Mouse (Mus musculus) E14TG2a.4 (cell line): ENCODE results near the gene BC003965.
"Not testable (repeated sequence)": the region's sequence is repeated elsewhere in the genome, so short reads cannot be mapped to it uniquely, and the experiment has no call there.

ENCODE experiments used
- H3K27me3 ChIP-seq: 2 replicates; pipeline ENCODE4 v1.6.1; 2014; ENCODE audit warnings: low read length, control low read depth; ENCODE audit not compliant: insufficient read depth
- H3K36me3 ChIP-seq: 2 replicates; pipeline ENCODE4 v1.6.1; 2014; ENCODE audit warnings: low read length, control low read depth; ENCODE audit not compliant: insufficient read depth
- H3K4me1 ChIP-seq: replicated peaks from 2 replicates; pipeline ENCODE4 v1.6.1; 2014; ENCODE audit warnings: low read depth, low read length, control low read depth
- H3K4me3 ChIP-seq: replicated peaks from 2 replicates; pipeline ENCODE4 v1.5.1; 2014; ENCODE audit warnings: mild to moderate bottlenecking, low read length
- H3K9me3 ChIP-seq: 2 replicates; pipeline ENCODE4 v1.6.1; 2014; ENCODE audit warnings: low read length, control low read depth
- CTCF ChIP-seq: conservative IDR thresholded peaks from 2 replicates; pipeline ENCODE4 v1.5.1; 2014; ENCODE audit warnings: low read length
- NANOG ChIP-seq: IDR thresholded peaks from 2 replicates; pipeline ENCODE4 v1.6.1; 2014; ENCODE audit warnings: borderline replicate concordance, low read length, mixed read lengths
- POU5F1 ChIP-seq: IDR thresholded peaks from 2 replicates; pipeline ENCODE4 v1.6.1; 2014; ENCODE audit warnings: low read length, borderline replicate concordance

The BC003965 gene

GRCm38 (mm10) chr17:25222951-25223601, 38.7 kb downstream of the BC003965 start:
- Histone ChIP-seq H3K9me3 (no peaks in the 10 kb centered on the region), H3K27me3 (no peaks in the 10 kb centered on the region), H3K36me3 (peaks cover 73% of the 10 kb centered on the region), H3K4me1 (peaks cover 32% of the 10 kb centered on the region), H3K4me3 (peak overlapping the region; percentile 73)
- TF ChIP-seq POU5F1 = no peak
- no peak for TF ChIP-seq CTCF
- TF ChIP-seq NANOG = no peak

- Histone ChIP-seq H3K9me3 (no peaks in the 10 kb centered on the region), H3K27me3 (no peaks in the 10 kb centered on the region), H3K4me3 (no peak overlapping the region), H3K36me3 (peaks cover 74% of the 10 kb centered on the region), H3K4me1 (peaks cover 41% of the 10 kb centered on the region)
- TF ChIP-seq NANOG = no peak
These were observed 40.4 kb downstream of the BC003965 start for GRCm38 (mm10) chr17:25224586-25225222.

GRCm38 (mm10) chr17:25225659-25226058, 41.3 kb downstream of the BC003965 start:
- no peaks in the 10 kb centered on the region for H3K9me3 ChIP-seq
- peaks cover 41% of the 10 kb centered on the region for H3K4me1 ChIP-seq
- no peaks in the 10 kb centered on the region for H3K27me3 ChIP-seq
- no peak overlapping the region for H3K4me3 ChIP-seq
- TF ChIP-seq CTCF (no peak), POU5F1 (no peak), NANOG (no peak)
- peaks cover 72% of the 10 kb centered on the region for H3K36me3 ChIP-seq

- H3K4me3 ChIP-seq = no peak overlapping the region
- H3K4me1 ChIP-seq = peaks cover 24% of the 10 kb centered on the region
- H3K27me3 ChIP-seq = no peaks in the 10 kb centered on the region
- no peak for TF ChIP-seq POU5F1
- TF ChIP-seq CTCF = no peak
- TF ChIP-seq NANOG = no peak
- peaks cover 75% of the 10 kb centered on the region for H3K36me3 ChIP-seq
- H3K9me3 ChIP-seq = no peaks in the 10 kb centered on the region
These were observed 43.6 kb downstream of the BC003965 start for GRCm38 (mm10) chr17:25227991-25228390.

GRCm38 (mm10) chr17:25230014-25230655, 45.8 kb downstream of the BC003965 start:
- H3K4me1 ChIP-seq = peaks cover 16% of the 10 kb centered on the region
- H3K36me3 ChIP-seq = peaks cover 70% of the 10 kb centered on the region
- H3K9me3 ChIP-seq = not testable (repeated sequence)

GRCm38 (mm10) chr17:25230700-25231099, 46.3 kb downstream of the BC003965 start:
- peaks cover 71% of the 10 kb centered on the region for H3K36me3 ChIP-seq
- H3K9me3 ChIP-seq = no peaks in the 10 kb centered on the region
- H3K4me1 ChIP-seq = peaks cover 21% of the 10 kb centered on the region
- no peaks in the 10 kb centered on the region for H3K27me3 ChIP-seq
- TF ChIP-seq POU5F1 (no peak), CTCF (no peak), NANOG (no peak)
- no peak overlapping the region for H3K4me3 ChIP-seq

More at GRCm38 (mm10) chr17:25230014-25230655, 45.8 kb downstream of the BC003965 start:
- H3K4me3 ChIP-seq, H3K27me3 ChIP-seq: not testable (repeated sequence)

- not testable (repeated sequence) for H3K27me3 ChIP-seq, H3K4me3 ChIP-seq, H3K9me3 ChIP-seq
- peaks cover 65% of the 10 kb centered on the region for H3K36me3 ChIP-seq
- H3K4me1 ChIP-seq = peaks cover 24% of the 10 kb centered on the region
These were observed 47.3 kb downstream of the BC003965 start for GRCm38 (mm10) chr17:25231621-25232020.

- no peak overlapping the region for H3K4me3 ChIP-seq
- no peaks in the 10 kb centered on the region for H3K9me3 ChIP-seq
- H3K27me3 ChIP-seq = no peaks in the 10 kb centered on the region
- TF ChIP-seq NANOG (no peak), POU5F1 (no peak), CTCF (no peak)
- H3K36me3 ChIP-seq = peaks cover 28% of the 10 kb centered on the region
- peaks cover 20% of the 10 kb centered on the region for H3K4me1 ChIP-seq
These were observed 51.3 kb downstream of the BC003965 start for GRCm38 (mm10) chr17:25235635-25236034.
